Mouse (Mus musculus): ENCODE data around the gene Hsf5. TPM values are rescaled to one million over a fixed set of nuclear protein-coding genes. Genes with fewer than 3 reads are reported as not detected.

Gene Hsf5
- total RNA-seq, 2 experiments from 2014 or later = not detected

DNA sequence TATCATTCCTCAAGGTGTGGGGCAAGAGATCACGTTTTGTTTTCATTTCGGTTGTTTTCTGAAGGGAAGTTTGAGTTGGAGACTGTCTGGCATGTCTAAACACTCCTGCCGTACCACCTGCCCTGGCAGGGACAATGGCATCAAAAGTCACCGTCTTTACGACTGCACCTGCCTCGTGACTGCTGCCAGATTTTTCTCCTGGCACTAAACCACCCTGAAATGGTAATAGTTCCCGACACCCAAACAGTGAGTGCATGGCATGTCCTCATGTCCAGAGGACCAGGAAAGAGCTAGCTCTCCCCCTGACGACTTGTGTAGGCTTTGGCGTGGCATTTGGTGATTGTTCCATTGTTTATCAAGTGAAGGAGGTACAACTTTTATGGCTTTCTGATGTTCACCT is 63.8 kb downstream of the Hsf5 start:
- ATAC-seq (replicated peaks; ENCODE audit: poor library complexity, severe bottlenecking) = no peak

- no peak for ATAC-seq (replicated peaks; ENCODE audit: poor library complexity, severe bottlenecking)
Observed at GRCm38 (mm10) chr11:87682096-87682495, 65.1 kb downstream of the Hsf5 start.

DNA sequence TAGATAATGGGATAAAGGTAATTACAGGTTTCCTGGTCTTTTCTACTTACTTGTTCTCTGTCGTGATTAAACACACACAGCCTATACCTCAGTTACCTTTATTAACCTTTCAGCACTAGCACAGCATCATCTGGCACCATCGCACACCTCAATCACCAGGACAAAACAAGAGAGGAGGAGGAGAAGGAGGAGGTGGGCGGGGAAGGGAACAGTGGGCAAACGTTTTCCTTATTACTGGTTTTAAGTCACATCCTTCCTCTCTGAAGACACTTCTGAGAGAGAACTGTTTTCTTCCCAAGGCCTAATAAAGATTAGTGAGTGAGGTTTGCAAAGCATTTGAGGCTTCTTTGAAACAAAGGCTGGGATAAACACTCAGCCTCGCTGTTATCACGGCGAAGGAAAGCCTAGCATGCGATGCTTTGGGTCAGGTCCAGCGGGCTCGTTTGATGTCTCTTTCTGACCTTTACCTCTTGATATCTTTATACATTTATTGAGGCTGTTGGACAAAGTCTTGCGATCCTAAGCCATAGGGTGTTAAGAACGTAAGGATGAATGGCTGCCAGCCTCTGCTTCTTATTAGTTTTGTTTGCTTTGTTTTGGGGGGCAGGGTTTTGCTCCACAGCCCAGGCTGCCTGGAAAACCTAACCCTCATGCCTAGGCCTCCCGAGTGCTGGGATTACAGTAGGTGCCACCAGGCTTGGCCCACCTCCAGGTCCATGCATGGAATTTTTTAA is 66.0 kb downstream of the Hsf5 start:
- no peak for ATAC-seq (replicated peaks; ENCODE audit: poor library complexity, severe bottlenecking)

GRCm38 (mm10) chr11:87686407-87686806 is 69.4 kb downstream of the Hsf5 start:
- ATAC-seq (replicated peaks; ENCODE audit: poor library complexity, severe bottlenecking) = peak; percentile 72

DNA sequence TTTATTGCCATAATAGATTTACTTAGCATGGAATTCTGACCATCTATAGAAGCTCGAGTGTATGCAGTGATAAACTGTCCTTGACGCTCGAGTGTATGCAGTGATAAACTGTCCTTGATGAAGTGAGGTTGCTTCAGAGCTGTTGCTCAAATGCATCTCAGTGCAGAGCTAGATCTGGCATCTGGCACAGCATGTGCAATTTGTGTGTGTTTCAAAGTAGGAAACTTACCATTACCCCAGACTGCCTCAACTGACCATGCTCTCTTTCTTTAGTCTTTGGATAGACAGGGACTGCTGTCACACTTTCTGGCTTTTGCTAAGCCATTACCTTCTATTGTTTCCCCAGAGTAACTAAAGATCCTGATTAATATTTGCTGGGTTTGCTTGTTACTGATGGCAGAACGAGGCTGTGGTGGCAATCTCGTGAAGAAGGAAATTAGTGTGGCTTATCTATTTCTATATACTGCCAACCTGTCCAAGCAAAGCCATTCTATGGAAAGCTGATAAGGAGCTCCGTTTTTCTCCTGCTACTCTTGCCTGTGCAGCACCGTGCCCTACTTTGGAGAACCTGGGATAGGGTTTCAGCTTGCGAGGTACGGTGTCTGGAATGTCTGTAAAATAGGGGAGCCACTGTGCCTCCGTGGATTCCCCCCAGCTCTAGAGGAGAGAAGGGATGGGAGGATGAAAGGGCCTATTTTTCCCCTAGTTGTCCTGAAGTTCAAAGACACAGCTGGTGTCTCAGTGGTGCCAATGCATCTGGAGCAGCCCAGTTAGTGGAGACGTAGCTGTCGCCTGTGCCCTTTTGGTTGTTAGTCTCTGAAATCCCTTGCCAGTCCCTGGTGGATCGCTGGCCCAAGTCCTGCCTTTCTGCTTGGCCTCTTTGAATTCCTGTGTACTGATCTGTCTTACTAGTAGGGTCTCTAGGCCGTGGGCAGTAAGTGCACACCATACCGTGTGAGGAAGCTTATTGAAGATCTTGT is 70.6 kb downstream of the Hsf5 start:
- 0 out of 2 replicates have a peak, but pooled peaks have one; percentile 20 for ATAC-seq (replicated peaks; ENCODE audit: poor library complexity, severe bottlenecking)

DNA sequence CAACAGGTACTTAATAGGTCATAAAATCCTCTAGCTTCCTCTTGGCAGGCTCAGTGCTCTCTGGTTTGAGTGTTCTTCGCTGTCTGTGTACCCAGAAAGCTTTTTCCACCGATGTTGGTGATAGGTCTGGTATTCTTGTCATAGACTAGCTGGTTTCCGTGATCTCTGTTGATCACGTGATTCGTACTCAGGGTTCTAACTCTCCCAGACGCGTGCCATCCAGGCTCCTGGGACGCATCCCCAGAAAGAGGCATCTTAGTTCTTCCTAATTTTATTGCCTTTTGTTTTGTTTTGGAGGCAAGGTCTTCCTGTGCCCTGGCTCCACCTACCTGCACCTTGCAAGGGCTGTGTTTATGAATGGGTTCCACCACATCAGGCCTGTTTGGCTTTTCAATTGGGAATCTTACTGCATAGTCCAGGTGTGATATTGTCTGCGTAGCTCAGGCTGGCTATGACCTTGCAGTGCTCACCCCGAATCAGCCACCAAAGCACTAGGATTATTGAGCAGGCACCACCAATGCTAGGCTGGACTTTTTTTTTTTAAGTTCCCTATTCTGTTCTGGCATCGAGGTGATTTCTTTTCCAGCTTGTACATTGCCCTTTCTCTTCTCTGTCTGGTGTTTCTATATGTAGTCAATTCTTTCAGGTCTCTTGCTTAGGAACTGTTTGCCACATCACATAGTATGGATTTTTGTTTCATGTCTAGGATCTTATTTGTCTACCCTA is 71.7 kb downstream of the Hsf5 start:
- no peak for ATAC-seq (replicated peaks; ENCODE audit: poor library complexity, severe bottlenecking)

GRCm38 (mm10) chr11:87689402-87689808 is 72.4 kb downstream of the Hsf5 start:
- ATAC-seq (replicated peaks; ENCODE audit: poor library complexity, severe bottlenecking) = no peak

DNA sequence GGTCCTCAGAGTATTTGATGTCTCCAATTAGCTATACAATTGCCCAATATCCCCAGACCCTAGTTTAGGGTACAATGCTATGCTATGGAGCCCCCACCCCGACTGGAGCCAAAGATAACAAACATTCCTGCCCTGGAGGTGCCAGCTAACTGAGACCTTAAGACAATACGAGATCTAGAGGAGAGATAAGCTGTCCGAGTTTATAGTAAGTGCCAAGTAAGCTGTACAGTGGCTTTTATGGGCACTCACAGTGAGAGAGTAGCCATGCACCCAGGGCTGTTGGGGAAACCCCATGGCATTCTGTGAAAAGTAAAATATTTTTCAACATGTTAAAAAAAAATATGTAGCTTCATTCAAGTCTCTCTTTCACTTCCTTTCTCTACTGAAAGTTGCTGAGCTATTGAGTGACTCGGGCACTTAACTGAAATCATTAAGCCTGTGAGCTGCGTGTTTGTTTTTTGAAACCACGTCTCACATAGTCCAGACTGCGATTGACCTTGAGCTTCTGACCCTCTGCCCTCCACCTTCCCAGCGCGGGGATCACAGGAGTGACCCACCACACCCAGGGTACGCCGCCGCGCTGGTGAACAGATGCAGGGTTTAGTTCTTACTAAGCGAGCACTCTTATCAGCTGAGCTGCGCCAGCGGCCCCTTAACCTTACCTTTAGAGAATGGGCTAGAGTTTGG is 73.2 kb downstream of the Hsf5 start:
- ATAC-seq (replicated peaks; ENCODE audit: poor library complexity, severe bottlenecking) = peak; percentile 35; the same call in 1 of the 2 replicates

- no peak for ATAC-seq (replicated peaks; ENCODE audit: poor library complexity, severe bottlenecking)
Observed at GRCm38 (mm10) chr11:87697131-87697682, 80.2 kb downstream of the Hsf5 start.

GRCm38 (mm10) chr11:87698126-87698525 is 81.2 kb downstream of the Hsf5 start:
- ATAC-seq (replicated peaks; ENCODE audit: poor library complexity, severe bottlenecking) = no peak

DNA sequence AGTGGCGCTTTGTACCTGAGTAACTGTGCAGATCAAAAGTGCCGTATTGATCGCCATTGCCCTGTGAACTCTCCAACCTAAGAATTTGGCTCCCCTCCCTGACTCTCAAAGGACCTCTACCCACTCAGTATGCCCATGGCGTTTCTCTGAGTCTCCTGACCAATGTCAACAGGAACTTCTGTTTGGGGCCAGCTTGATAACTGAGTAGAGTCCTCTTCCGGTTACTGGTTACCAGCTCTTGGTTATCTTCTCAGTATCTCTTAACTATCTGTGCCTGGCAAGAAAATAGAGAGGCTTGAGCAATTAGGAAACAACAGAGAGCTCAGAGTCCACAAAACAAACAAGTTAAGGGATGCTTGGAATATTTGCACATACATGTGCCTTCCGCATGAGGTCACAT is 84.1 kb downstream of the Hsf5 start:
- no peak for ATAC-seq (replicated peaks; ENCODE audit: poor library complexity, severe bottlenecking)

DNA sequence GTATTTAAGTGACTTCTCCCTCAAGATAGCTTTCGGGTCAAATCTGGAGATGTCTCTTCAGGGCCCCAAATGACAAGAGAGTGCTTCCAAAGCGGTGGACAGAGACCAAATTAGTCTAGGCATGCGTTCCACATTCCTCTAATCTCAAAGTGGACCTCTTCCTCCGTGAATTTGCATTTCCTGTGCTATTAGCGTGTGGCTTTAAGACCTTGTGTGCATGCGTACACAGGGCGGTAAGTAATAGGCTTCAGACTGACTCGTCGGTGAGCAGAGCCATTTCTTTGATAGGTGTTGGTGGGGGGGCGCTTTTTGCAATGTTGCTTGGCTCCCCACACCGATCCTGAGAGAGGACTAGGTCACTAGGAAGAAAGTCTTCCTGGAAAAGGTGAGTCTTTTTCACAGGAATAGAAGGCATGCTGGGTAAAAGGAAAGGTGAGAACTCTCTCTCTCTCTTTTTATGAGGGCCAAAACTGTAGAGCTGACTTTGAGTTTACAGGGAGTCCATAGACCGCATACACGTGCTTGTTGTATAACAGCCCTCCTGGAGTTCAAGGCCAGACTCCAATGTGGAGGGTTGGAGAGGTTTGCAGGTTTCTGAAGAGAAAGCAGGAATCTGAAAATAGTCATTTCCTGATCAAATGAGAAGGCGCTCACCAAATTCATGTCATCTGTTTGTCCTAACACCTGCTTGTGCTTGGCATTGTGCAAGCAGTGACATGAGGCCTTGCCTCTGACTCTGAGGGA is 85.1 kb downstream of the Hsf5 start:
- peak; percentile 30; the same call in 1 of the 2 replicates for ATAC-seq (replicated peaks; ENCODE audit: poor library complexity, severe bottlenecking)

- no peak for ATAC-seq (replicated peaks; ENCODE audit: poor library complexity, severe bottlenecking)
Observed at GRCm38 (mm10) chr11:87703654-87704053, 86.7 kb downstream of the Hsf5 start.

- ATAC-seq (replicated peaks; ENCODE audit: poor library complexity, severe bottlenecking) = no peak
Observed at GRCm38 (mm10) chr11:87704289-87704688, 87.3 kb downstream of the Hsf5 start.

DNA sequence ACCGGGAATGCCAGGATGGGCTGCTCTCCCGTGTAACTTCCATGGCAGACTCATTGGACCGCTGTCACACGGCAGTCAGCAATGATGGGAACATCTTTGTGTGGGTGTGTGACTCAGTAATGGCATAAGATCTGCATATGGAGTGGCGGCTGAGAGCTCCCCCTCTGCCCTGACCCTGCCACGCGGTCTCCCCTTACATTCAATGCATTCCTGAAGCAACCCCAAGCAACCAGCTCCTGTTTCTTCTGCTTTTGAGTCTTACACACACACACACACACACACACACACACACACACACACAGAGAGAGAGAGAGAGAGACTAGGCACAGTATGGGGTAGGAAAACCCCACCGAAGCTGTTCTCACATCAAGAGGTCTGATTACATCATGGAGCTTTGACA is 90.6 kb downstream of the Hsf5 start:
- ATAC-seq (replicated peaks; ENCODE audit: poor library complexity, severe bottlenecking) = peak; percentile 36; the same call in 1 of the 2 replicates

GRCm38 (mm10) chr11:87708979-87709378 is 92.0 kb downstream of the Hsf5 start:
- no peak for ATAC-seq (replicated peaks; ENCODE audit: poor library complexity, severe bottlenecking)

All from granulocyte monocyte progenitor cell, adult 5-6 weeks (primary cell).